Mouse (Mus musculus) spleen, adult 2 months (tissue): ENCODE results near the gene Tcte2. TPM values are rescaled to one million over a fixed set of nuclear protein-coding genes. Genes with fewer than 3 reads are reported as not detected.

Experiments
- DNase-seq, 2 experiments: peaks; one replicate each; pipeline versions ENCODE4 v3.0.0 to v3.0.0-alpha.2; 2012 to 2021; ENCODE audit warnings: low spot score in 2 of 2, low read depth in 1 of 2
- H3K27ac ChIP-seq: fragments of 200-500 bp; 2 replicates; pipeline ENCODE4 v1.5.1; 2012; ENCODE audit warnings: low read length, inconsistent platforms; ENCODE audit not compliant: insufficient read depth
- H3K27me3 ChIP-seq: fragments of 200-500 bp; 2 replicates; pipeline ENCODE4 v1.6.1; 2012; ENCODE audit warnings: mild to moderate bottlenecking, moderate library complexity, low read length, inconsistent platforms; ENCODE audit not compliant: control insufficient read depth, insufficient read depth
- H3K36me3 ChIP-seq: fragments of 200-500 bp; 2 replicates; pipeline ENCODE4 v1.6.1; 2012; ENCODE audit warnings: mild to moderate bottlenecking, low read length, inconsistent platforms; ENCODE audit not compliant: control insufficient read depth, insufficient read depth
- H3K4me1 ChIP-seq: fragments of 200-500 bp; 2 replicates; pipeline ENCODE4 v1.6.1; 2011; ENCODE audit warnings: inconsistent platforms; ENCODE audit not compliant: control insufficient read depth, insufficient read depth, insufficient read length
- H3K4me3 ChIP-seq: fragments of 200-500 bp; 2 replicates; pipeline ENCODE4 v1.5.1; 2011; ENCODE audit warnings: mild to moderate bottlenecking, inconsistent platforms; ENCODE audit not compliant: insufficient read depth, insufficient read length; ENCODE audit errors: extremely low read depth
- CTCF ChIP-seq: fragments of 200-500 bp; IDR thresholded peaks from 2 replicates; pipeline ENCODE4 v1.5.1; 2011; ENCODE audit warnings: mild to moderate bottlenecking, inconsistent platforms; ENCODE audit not compliant: insufficient read depth, insufficient read length, insufficient replicate concordance; ENCODE audit errors: extremely low read depth
- POLR2A ChIP-seq: fragments of 200-500 bp; IDR thresholded peaks from 2 replicates; pipeline ENCODE4 v1.6.1; 2011; ENCODE audit warnings: low read depth, low read length, inconsistent platforms
- WGBS: fragments of 180-500 bp; shearing (Covaris S2); methylation state at CpG from one replicate; pipeline ENCODE4 v1.1.7; 2018; 5-methylcytosine and 5-hydroxymethylcytosine counted together
- polyA plus RNA-seq: library from polyadenylated mRNA; depleted of rRNA; stranded (reverse); fragments of >200 nt; gene quantifications from 2 replicates; pipeline ENCODE4 v1.2.3, GENCODE M21; 2012

Gene Tcte2
- polyA plus RNA-seq, 1 experiment, result 0.36 TPM

GRCm38 (mm10) chr17:13699716-13700115 is 61.9 kb downstream of the Tcte2 start:
- DNase-seq, result no peak
- Histone ChIP-seq H3K36me3 (no peaks in the 10 kb centered on the region), H3K4me3 (no peak overlapping the region), H3K27me3 (no peaks in the 10 kb centered on the region), H3K27ac (no peak overlapping the region; the same call in 1 of the 2 replicates), H3K4me1 (no peaks in the 10 kb centered on the region)
- WGBS, result 81% methylated on average over 7 of the region's 7 CpGs
- TF ChIP-seq CTCF (no peak), POLR2A (no peak)

DNA sequence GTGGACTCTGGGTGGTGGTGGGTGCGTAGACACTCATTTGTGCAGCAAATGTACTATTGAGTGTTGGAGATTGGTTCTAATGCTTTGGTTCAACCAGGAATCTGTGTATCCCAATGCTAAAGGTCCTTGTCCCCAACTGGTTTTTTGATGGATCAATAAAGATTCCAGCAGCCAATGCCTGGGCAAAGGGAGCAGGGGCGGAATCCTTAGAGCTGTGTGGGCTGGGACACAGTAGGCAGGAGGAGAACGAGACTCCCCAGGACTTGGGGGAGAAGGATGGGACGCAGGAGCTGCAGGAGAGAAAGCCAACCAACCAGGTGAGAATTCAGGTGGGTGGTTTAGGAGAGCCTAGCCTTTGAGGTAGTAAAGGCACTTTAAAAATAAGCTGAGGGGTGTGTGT is 63.4 kb downstream of the Tcte2 start:
- H3K4me1 ChIP-seq, result no peaks in the 10 kb centered on the region
- no peak overlapping the region for H3K4me3 ChIP-seq
- 93% methylated on average over 4 of the region's 4 CpGs for WGBS
- H3K36me3 ChIP-seq, result no peaks in the 10 kb centered on the region
- no peak overlapping the region for H3K27ac ChIP-seq
- TF ChIP-seq POLR2A (no peak), CTCF (no peak)
- DNase-seq, result no peak
- H3K27me3 ChIP-seq, result no peaks in the 10 kb centered on the region

DNA sequence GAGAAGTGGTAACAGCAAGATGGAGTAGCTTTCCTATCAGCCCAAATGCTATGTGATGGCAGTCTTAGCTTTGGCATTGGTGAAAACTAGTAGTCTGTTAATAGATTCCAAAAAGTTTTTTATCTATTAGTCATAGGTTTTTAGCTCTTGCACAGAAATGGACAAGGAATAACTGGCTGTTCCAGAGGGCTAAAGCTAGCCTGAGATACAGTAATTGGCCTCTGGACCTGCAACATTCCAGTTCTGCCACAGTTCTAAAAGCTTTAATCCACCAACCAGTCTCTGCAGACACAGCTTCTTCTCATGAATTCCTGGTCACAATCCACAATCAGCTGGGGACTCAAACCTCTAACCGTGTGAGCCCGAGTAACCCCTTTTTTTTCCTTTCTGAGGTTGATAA is 64.0 kb downstream of the Tcte2 start:
- H3K36me3 ChIP-seq, result no peaks in the 10 kb centered on the region
- TF ChIP-seq CTCF (no peak), POLR2A (no peak)
- no peak overlapping the region for H3K27ac ChIP-seq
- no peaks in the 10 kb centered on the region for H3K27me3 ChIP-seq
- no peaks in the 10 kb centered on the region for H3K4me1 ChIP-seq
- 96% methylated on average over 2 of the region's 2 CpGs for WGBS
- no peak overlapping the region for H3K4me3 ChIP-seq
- DNase-seq, result no peak

- no peak for TF ChIP-seq CTCF
- no peak for TF ChIP-seq POLR2A
- no peak overlapping the region for H3K27ac ChIP-seq
- H3K36me3 ChIP-seq, result no peaks in the 10 kb centered on the region
- no peak for DNase-seq
- 80% methylated on average over 5 of the region's 5 CpGs for WGBS
- no peaks in the 10 kb centered on the region for H3K27me3 ChIP-seq
- H3K4me3 ChIP-seq, result no peak overlapping the region
- no peaks in the 10 kb centered on the region for H3K4me1 ChIP-seq
These were observed 65.7 kb downstream of the Tcte2 start for GRCm38 (mm10) chr17:13695881-13696280.

- H3K27me3 ChIP-seq, result no peaks in the 10 kb centered on the region
- H3K27ac ChIP-seq, result no peak overlapping the region
- H3K4me3 ChIP-seq, result no peak overlapping the region
- 88% methylated on average over 2 of the region's 2 CpGs for WGBS
- no peaks in the 10 kb centered on the region for H3K36me3 ChIP-seq
- TF ChIP-seq CTCF, result no peak
- TF ChIP-seq POLR2A, result no peak
- no peaks in the 10 kb centered on the region for H3K4me1 ChIP-seq
- DNase-seq, result no peak
These were observed 66.4 kb downstream of the Tcte2 start for GRCm38 (mm10) chr17:13695211-13695610.

DNA sequence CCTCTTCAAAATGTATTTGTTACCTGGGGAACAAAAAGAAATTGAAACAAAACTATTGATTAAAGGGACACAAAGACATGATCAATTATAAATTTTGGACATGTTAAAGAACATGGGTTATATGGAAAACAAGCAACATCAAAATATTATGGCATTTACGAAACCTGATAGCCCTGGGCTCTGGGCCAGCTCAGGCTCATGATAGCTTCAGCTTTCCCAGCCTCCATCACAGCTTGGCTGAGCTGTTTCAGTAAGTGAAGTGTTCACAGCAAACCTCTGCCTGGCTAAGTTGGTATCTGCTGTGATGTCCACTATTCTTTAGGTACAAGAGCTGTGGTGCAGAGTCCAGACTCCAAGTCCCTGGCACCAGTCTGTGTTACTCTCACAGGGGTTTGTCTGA is 67.4 kb downstream of the Tcte2 start:
- Histone ChIP-seq H3K27me3 (no peaks in the 10 kb centered on the region), H3K4me1 (no peaks in the 10 kb centered on the region), H3K27ac (no peak overlapping the region), H3K36me3 (no peaks in the 10 kb centered on the region), H3K4me3 (no peak overlapping the region)
- no peak for DNase-seq
- WGBS, result 86% methylated on average over 1 of the region's 1 CpGs
- TF ChIP-seq POLR2A (no peak), CTCF (no peak)

- TF ChIP-seq CTCF (no peak), POLR2A (no peak)
- Histone ChIP-seq H3K27ac (no peak overlapping the region), H3K4me1 (peaks cover 10% of the 10 kb centered on the region; the same call in 1 of the 2 replicates), H3K4me3 (no peak overlapping the region), H3K27me3 (no peaks in the 10 kb centered on the region), H3K36me3 (no peaks in the 10 kb centered on the region)
- 73% methylated on average over 1 of the region's 1 CpGs for WGBS
- DNase-seq, result no peak
These were observed 74.0 kb downstream of the Tcte2 start for GRCm38 (mm10) chr17:13687656-13688055.
